Mouse (Mus musculus) kidney, postnatal 14 days (tissue): ENCODE results near the gene 1500009C09Rik.

ENCODE experiments used
- DNase-seq: peaks from one replicate; pipeline ENCODE4 v3.0.0; 2022; ENCODE audit warnings: mixed read lengths

1500009C09Rik gene

GRCm38 (mm10) chr15:82252097-82252496 lies at the start of gene 1500009C09Rik:
1500009C09Rik (plus strand) TSS chr15:82252397.
- DNase-seq: no peak

GRCm38 (mm10) chr15:82203090-82203489 lies 49.1 kb upstream of the 1500009C09Rik start:
- DNase-seq: no peak

- DNase-seq: no peak
Measured at GRCm38 (mm10) chr15:82203611-82204351, 48.4 kb upstream of the 1500009C09Rik start.

GRCm38 (mm10) chr15:82204680-82205371 lies 47.4 kb upstream of the 1500009C09Rik start:
- no peak for DNase-seq

- no peak for DNase-seq
Measured at GRCm38 (mm10) chr15:82206365-82207104, 45.7 kb upstream of the 1500009C09Rik start.

- DNase-seq: no peak
Measured at GRCm38 (mm10) chr15:82207105-82207459, 45.1 kb upstream of the 1500009C09Rik start.

GRCm38 (mm10) chr15:82207504-82208219 lies 44.5 kb upstream of the 1500009C09Rik start:
- DNase-seq: no peak

GRCm38 (mm10) chr15:82208307-82208706 lies 43.9 kb upstream of the 1500009C09Rik start:
- DNase-seq: no peak

GRCm38 (mm10) chr15:82209295-82210050 lies 42.7 kb upstream of the 1500009C09Rik start:
- no peak for DNase-seq

GRCm38 (mm10) chr15:82210801-82211200 lies 41.4 kb upstream of the 1500009C09Rik start:
- DNase-seq: no peak

- no peak for DNase-seq
Measured at GRCm38 (mm10) chr15:82211281-82211680, 40.9 kb upstream of the 1500009C09Rik start.

GRCm38 (mm10) chr15:82211911-82212751 lies 40.1 kb upstream of the 1500009C09Rik start:
- DNase-seq: no peak

- DNase-seq: no peak
Measured at GRCm38 (mm10) chr15:82212752-82213063, 39.5 kb upstream of the 1500009C09Rik start, which contains the start of gene Shisa8. Shisa8 (minus strand) TSS chr15:82212815.

- no peak for DNase-seq
Measured at GRCm38 (mm10) chr15:82213222-82213621, 39.0 kb upstream of the 1500009C09Rik start.

GRCm38 (mm10) chr15:82215332-82216046 lies 36.7 kb upstream of the 1500009C09Rik start:
- DNase-seq: no peak

GRCm38 (mm10) chr15:82216142-82216827 lies 35.9 kb upstream of the 1500009C09Rik start:
- no peak for DNase-seq

GRCm38 (mm10) chr15:82217039-82217438 lies 35.2 kb upstream of the 1500009C09Rik start:
- no peak for DNase-seq

- DNase-seq: no peak
Measured at GRCm38 (mm10) chr15:82217980-82218379, 34.2 kb upstream of the 1500009C09Rik start.

GRCm38 (mm10) chr15:82218778-82219666 lies 33.2 kb upstream of the 1500009C09Rik start:
- no peak for DNase-seq
